8 mouse cellular contexts compared by ENCODE assay signal in the genomic region with DNA sequence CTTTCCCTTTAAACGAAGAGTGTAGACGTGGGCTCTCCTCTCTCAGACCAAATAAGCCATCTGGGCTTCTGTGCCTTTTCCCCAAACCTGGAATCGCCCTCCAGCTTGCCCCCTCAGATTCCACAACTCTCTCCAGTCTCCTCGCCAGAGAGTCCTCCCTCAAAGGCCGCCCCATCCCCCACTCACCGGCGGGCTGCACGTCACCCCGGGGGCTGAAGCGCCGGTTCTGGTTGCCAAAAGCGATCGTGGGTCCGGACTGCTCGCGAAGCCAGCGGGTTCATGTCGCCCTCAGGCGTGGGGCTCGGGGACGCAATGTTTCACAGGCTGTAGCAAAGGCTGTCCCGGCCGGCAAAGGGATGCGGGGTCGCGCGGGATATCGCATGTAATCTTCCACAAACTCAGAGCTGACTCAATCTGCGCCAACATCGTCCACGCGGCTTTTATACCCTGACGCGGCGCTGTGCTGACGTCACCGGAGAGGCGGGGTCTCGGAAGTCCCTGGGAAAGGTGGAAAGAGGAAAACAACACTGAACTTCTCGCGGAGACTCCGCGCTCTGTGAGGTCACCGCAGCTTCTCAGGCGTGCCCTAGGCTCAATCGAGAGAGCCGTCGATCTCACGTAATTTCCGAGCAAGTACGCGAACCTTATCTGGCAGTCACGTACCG. TPM values are rescaled to one million over a fixed set of nuclear protein-coding genes. Genes with fewer than 3 reads are reported as not detected.
DNase-seq lines count a peak whose midpoint lies in the region; ATAC-seq and TF ChIP-seq lines count a peak whose summit lies in the region.

A gene (minus strand): TSS at position 460 of the 665 bp plus-strand sequence.
A gene (plus strand): TSS at position 522 of the 665 bp plus-strand sequence.

- peak within 1 kb of the TSS; percentile 82 for H3K4me2 ChIP-seq in lung, embryonic 16.5 days (ENCODE audit: low read depth, low read length)

- peaks cover 0 to 35% of the 10 kb centered on the region in 2 experiments; a peak in 2 of 4 replicates for H3K36me3 ChIP-seq in MEL (ENCODE audit: control insufficient read depth in 1 of 2, insufficient read depth in 2 of 2, low read length in 2 of 2)
- H3K36me3 ChIP-seq in lung, embryonic 16.5 days (ENCODE audit: control insufficient read depth, insufficient read depth, low read length): peaks cover 5% of the 10 kb centered on the region; the same call in 1 of the 2 replicates

- H3K9me3 ChIP-seq in MEL (replicated peaks; ENCODE audit: insufficient read depth, low read length): no peaks in the 10 kb centered on the region
- H3K9me3 ChIP-seq in lung, embryonic 16.5 days (ENCODE audit: control insufficient read depth, low read length): no peaks in the 10 kb centered on the region

- H3K27ac ChIP-seq in MEL (ENCODE audit: control insufficient read depth, low read depth, low read length): peak within 1 kb of the TSS; percentile 95
- peak within 1 kb of the TSS; percentile 95 for H3K27ac ChIP-seq in cerebellum, adult 2 months (ENCODE audit: insufficient read depth, low read length)
- peak within 1 kb of the TSS; percentile 90 for H3K27ac ChIP-seq in lung, embryonic 16.5 days (ENCODE audit: low read length)

- no peak for TF ChIP-seq EP300 in MEL (IDR thresholded peaks at IDR 0.05; ENCODE audit: low read depth in 1 of 2, low read length in 2 of 2)

- peaks cover 3 to 25% of the 10 kb centered on the region in 2 experiments; a peak in 3 of 4 replicates for H3K4me1 ChIP-seq in MEL (ENCODE audit: control insufficient read depth in 1 of 2, insufficient read depth in 2 of 2, low read length in 2 of 2)
- H3K4me1 ChIP-seq in cerebellum, adult 2 months (ENCODE audit: control insufficient read depth, insufficient read depth, low read length): peaks cover 13% of the 10 kb centered on the region
- peaks cover 34% of the 10 kb centered on the region for H3K4me1 ChIP-seq in lung, embryonic 16.5 days (replicated peaks; ENCODE audit: control insufficient read depth, insufficient read depth, low read length)

- no peak for TF ChIP-seq CTCF in MEL (IDR thresholded peaks at IDR 0.05 in 2 of 3, conservative IDR thresholded peaks at IDR 0.05 in 1 of 3; ENCODE audit: control insufficient read depth in 1 of 3, insufficient read depth in 1 of 3, low read depth in 2 of 3, low read length in 3 of 3, poor library complexity in 1 of 3, severe bottlenecking in 1 of 3)
- no peak for TF ChIP-seq CTCF in cerebellum, adult 2 months (IDR thresholded peaks at IDR 0.05; ENCODE audit: borderline replicate concordance, insufficient read depth, low read depth, low read length)

- peaks cover 0 to under 1% of the 10 kb centered on the region in 2 experiments; a peak in 1 of 4 replicates for H3K27me3 ChIP-seq in MEL (ENCODE audit: control insufficient read depth in 1 of 2, insufficient read depth in 2 of 2, low read length in 2 of 2)
- H3K27me3 ChIP-seq in cerebellum, adult 2 months (ENCODE audit: control insufficient read depth, insufficient read depth, low read length): no peaks in the 10 kb centered on the region
- H3K27me3 ChIP-seq in lung, embryonic 16.5 days (ENCODE audit: control insufficient read depth, insufficient read depth, low read depth, low read length): no peaks in the 10 kb centered on the region

- DNase-seq in MEL (ENCODE audit: low read depth, low spot score): peak; percentile 99
- peak; percentile 94 to 99 for DNase-seq in cerebellum, adult 2 months
- peak; percentile 97 for DNase-seq in forelimb bud, embryonic 11.5 days (ENCODE audit: low read depth, low spot score)
- peak; percentile 87 for DNase-seq in layer of hippocampus, adult 9-10 months (ENCODE audit: low spot score)
- DNase-seq in ovary, postnatal 10 days (ENCODE audit: low spot score): peak; percentile 97
- DNase-seq in thymus, postnatal 10 days (ENCODE audit: low spot score in 2 of 2): peak; percentile 89 to 92

- WGBS in cerebellum, adult 2 months: under 1% methylated on average over 54 of the region's 54 CpGs
- under 1% methylated on average over 54 of the region's 54 CpGs for WGBS in lung, embryonic 16.5 days

- TF ChIP-seq RAD21 in MEL (IDR thresholded peaks at IDR 0.05; ENCODE audit: low read depth, low read length): no peak

- ATAC-seq in hematopoietic stem cell, adult 5-6 weeks (replicated peaks in 1 of 2; ENCODE audit: insufficient read depth in 1 of 2, low FRiP score in 2 of 2, low TSS enrichment in 1 of 2, low read depth in 1 of 2, poor library complexity in 2 of 2, severe bottlenecking in 2 of 2): peak; percentile 73 to 78
- peak; percentile 88 for ATAC-seq in lung, embryonic 16.5 days (ENCODE audit: low read depth)

- peak; percentile 97 to 99 for TF ChIP-seq POLR2A in MEL (IDR thresholded peaks at IDR 0.05; ENCODE audit: control insufficient read depth in 1 of 2, insufficient read depth in 1 of 2, low read depth in 1 of 2, low read length in 2 of 2, poor library complexity in 1 of 2)
- TF ChIP-seq POLR2A in cerebellum, adult 2 months (IDR thresholded peaks at IDR 0.05; ENCODE audit: borderline replicate concordance, insufficient read depth, low read length): peak; percentile 93

- H3K4me3 ChIP-seq in MEL (ENCODE audit: control insufficient read depth in 1 of 2, insufficient read depth in 1 of 2, low read depth in 2 of 2, low read length in 2 of 2): peak within 1 kb of the TSS; percentile 78 to 95
- H3K4me3 ChIP-seq in cerebellum, adult 2 months (replicated peaks; ENCODE audit: insufficient read depth, low read depth, low read length): peak within 1 kb of the TSS; percentile 77
- H3K4me3 ChIP-seq in lung, embryonic 16.5 days (ENCODE audit: low read length): peak within 1 kb of the TSS; percentile 92

- H3K79me2 ChIP-seq in MEL (ENCODE audit: control insufficient read depth, insufficient read depth, low read length, poor library complexity): peaks cover 27% of the 10 kb centered on the region

- peak within 1 kb of the TSS; percentile 92 for H3K9ac ChIP-seq in MEL (ENCODE audit: control insufficient read depth, low read depth, low read length, poor library complexity, severe bottlenecking)
- H3K9ac ChIP-seq in lung, embryonic 16.5 days (ENCODE audit: low read length): peak within 1 kb of the TSS; percentile 95

TF ChIP-seq in MEL, 35 proteins besides CTCF, POLR2A, EP300 and RAD21 (continues in another document):
- TF ChIP-seq USF2 (IDR thresholded peaks at IDR 0.05; ENCODE audit: borderline replicate concordance in 1 of 2, insufficient read depth in 1 of 2, low read depth in 1 of 2, low read length in 2 of 2) (no peak), KAT2A (conservative IDR thresholded peaks at IDR 0.05; ENCODE audit: low read depth, low read length) (no peak; the same call in 1 of the 2 replicates), MYC (IDR thresholded peaks at IDR 0.05; ENCODE audit: low read depth, low read length) (peak; percentile 68), ZMIZ1 (IDR thresholded peaks at IDR 0.05; ENCODE audit: low read depth, low read length) (peak; percentile 98), HCFC1 (IDR thresholded peaks at IDR 0.05; ENCODE audit: low read depth, low read length) (peak; percentile 82), MAFK (IDR thresholded peaks at IDR 0.05; ENCODE audit: borderline replicate concordance, low read depth, low read length) (no peak), SIN3A (IDR thresholded peaks at IDR 0.05; ENCODE audit: low read length) (peak; percentile 73), POLR2AphosphoS5 (IDR thresholded peaks at IDR 0.05; ENCODE audit: borderline replicate concordance, low read depth, low read length) (peak; percentile 78; the same call in 1 of the 2 replicates), TBP (IDR thresholded peaks at IDR 0.05; ENCODE audit: low read depth, low read length) (peak; percentile 98), GABPA (IDR thresholded peaks at IDR 0.05; ENCODE audit: low read depth, low read length) (0 out of 2 replicates have a peak, but pooled peaks have one; percentile 33), ZKSCAN1 (IDR thresholded peaks at IDR 0.05; ENCODE audit: low read depth, low read length) (no peak), ZNF384 (IDR thresholded peaks at IDR 0.05; ENCODE audit: low read depth, low read length) (no peak), MAX (IDR thresholded peaks at IDR 0.05; ENCODE audit: low read length) (peak; percentile 70; the same call in 1 of the 2 replicates), CHD1 (IDR thresholded peaks at IDR 0.05; ENCODE audit: low read depth, low read length) (peak; percentile 23; the same call in 1 of the 2 replicates), CHD2 (IDR thresholded peaks at IDR 0.05; ENCODE audit: low read length) (peak; percentile 89), JUND (IDR thresholded peaks at IDR 0.05; ENCODE audit: low read depth, low read length) (no peak), ZC3H11A (IDR thresholded peaks at IDR 0.05; ENCODE audit: low read depth, low read length) (no peak), NRF1 (IDR thresholded peaks at IDR 0.05; ENCODE audit: insufficient read depth, low read depth, low read length, poor library complexity, severe bottlenecking) (peak; percentile 40; the same call in 1 of the 2 replicates), USF1 (IDR thresholded peaks at IDR 0.05; ENCODE audit: low read depth, low read length) (0 out of 2 replicates have a peak, but pooled peaks have one; percentile 35), RCOR1 (IDR thresholded peaks at IDR 0.05; ENCODE audit: low read depth, low read length) (no peak), TCF12 (IDR thresholded peaks at IDR 0.05; ENCODE audit: low read depth, low read length) (peak; percentile 78), E2F4 (IDR thresholded peaks at IDR 0.05; ENCODE audit: borderline replicate concordance, low read depth, low read length) (no peak), MAZ (IDR thresholded peaks at IDR 0.05; ENCODE audit: low read depth, low read length) (0 out of 2 replicates have a peak, but pooled peaks have one; percentile 26), MEF2A (IDR thresholded peaks at IDR 0.05; ENCODE audit: extremely low read depth, insufficient replicate concordance, low read depth, low read length, poor library complexity, severe bottlenecking) (no peak)

RNA-seq across cellular contexts. Expression of the first gene that starts in this region (rescaled TPM):
- 27.0 and 27.2 TPM in 2 replicates for total RNA-seq in MEL (2012; rRNA removed)
- 10 to 100 TPM in 1 of 2 experiments, not detected in 1; 78.0 TPM for polyA plus RNA-seq in MEL (2012; ENCODE audit: insufficient read depth in 1 of 2, insufficient read length in 2 of 2, low read depth in 1 of 2, low replicate concordance in 2 of 2, missing spikeins in 1 of 2)
- 26.7 and 28.5 TPM in 2 replicates for polyA plus RNA-seq in cerebellum, adult 2 months (2012; rRNA removed)
- total RNA-seq in hematopoietic stem cell, adult 5-6 weeks (2017): 267 and 291 TPM in 2 replicates
- polyA plus RNA-seq in lung, embryonic 16.5 days (2015; fragmentation: Nextera tagmentation; extraction: Ambion mirVana): 22.4 and 29.0 TPM in 2 replicates

RNA-seq across cellular contexts. Expression of the second gene that starts in this region (rescaled TPM):
- total RNA-seq in MEL (2012; rRNA removed): 0.12 and 0.36 TPM in 2 replicates
- polyA plus RNA-seq in MEL (2012; ENCODE audit: insufficient read depth in 1 of 2, insufficient read length in 2 of 2, low read depth in 1 of 2, low replicate concordance in 2 of 2, missing spikeins in 1 of 2): under 1 TPM in 1 of 2 experiments, not detected in 1; 0.65 TPM
- 1.2 and 1.3 TPM in 2 replicates for polyA plus RNA-seq in cerebellum, adult 2 months (2012; rRNA removed)
- 0.31 and 3.1 TPM in 2 replicates for total RNA-seq in hematopoietic stem cell, adult 5-6 weeks (2017)
- 2.3 and 3.4 TPM in 2 replicates for polyA plus RNA-seq in lung, embryonic 16.5 days (2015; fragmentation: Nextera tagmentation; extraction: Ambion mirVana)

Comparison
In these comparisons a context has a peak if more than half of its experiments do, and no peak if none do; other contexts are left out.
1. Peak in every context shown above with its lines: DNase-seq, ATAC-seq, H3K4me3 ChIP-seq and H3K27ac ChIP-seq.